Mouse (Mus musculus): ENCODE data around the gene Lats1. TPM values are rescaled to one million over a fixed set of nuclear protein-coding genes. Genes with fewer than 3 reads are reported as not detected.
"Not testable (repeated sequence)": the region's sequence is repeated elsewhere in the genome, so short reads cannot be mapped to it uniquely, and the experiment has no call there.

Gene Lats1
- polyA plus RNA-seq, 1 experiment from 2014 or later, result 7.3 TPM

DNA sequence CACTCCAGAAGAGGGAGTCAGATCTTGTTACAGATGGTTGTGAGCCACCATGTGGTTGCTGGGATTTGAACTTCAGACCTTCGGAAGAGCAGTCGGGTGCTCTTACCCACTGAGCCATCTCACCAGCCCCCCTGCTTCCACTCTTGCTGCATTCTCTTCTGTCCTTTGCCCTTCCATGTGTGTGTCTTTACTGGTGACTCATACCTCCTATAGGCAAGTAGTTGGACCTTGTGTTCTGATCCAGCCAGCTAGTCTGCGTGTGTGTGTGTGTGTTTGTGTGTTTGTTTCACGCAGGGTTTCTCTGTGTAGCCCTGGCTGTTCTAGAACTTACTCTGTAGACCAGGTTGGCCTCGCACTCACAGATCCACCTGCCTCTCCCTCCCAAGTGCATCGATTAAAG, 64.5 kb downstream of the Lats1 start:
- not testable (repeated sequence) for H3K27me3 ChIP-seq (ENCODE audit: low read depth, poor library complexity, severe bottlenecking); H3K4me1 ChIP-seq; H3K9me3 ChIP-seq (replicated peaks); H3K4me3 ChIP-seq; H3K27ac ChIP-seq; DNase-seq (ENCODE audit: low spot score)
- WGBS, result 100% methylated on average over 6 of the region's 6 CpGs
- H3K36me3 ChIP-seq, result peaks cover 83% of the 10 kb centered on the region

DNA sequence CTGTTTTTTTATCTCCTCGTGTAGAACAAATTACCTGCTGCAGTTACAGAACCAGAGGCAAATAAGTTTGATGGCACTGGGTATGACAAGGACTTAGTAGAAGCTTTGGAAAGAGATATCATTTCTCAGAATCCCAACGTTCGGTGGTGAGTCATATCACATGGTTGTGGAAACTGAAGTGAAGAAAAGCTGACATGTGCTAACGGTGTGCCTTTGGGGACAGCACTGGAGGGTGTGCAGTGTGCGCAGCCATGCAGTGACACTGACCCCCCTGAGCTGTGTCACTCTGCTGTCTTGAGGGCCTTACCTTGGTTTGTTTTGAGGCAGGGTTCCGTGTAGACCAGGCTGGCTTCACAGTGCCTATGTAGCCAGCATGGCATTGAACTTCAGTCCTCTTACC, 67.7 kb downstream of the Lats1 start:
- H3K36me3 ChIP-seq, result peaks cover 77% of the 10 kb centered on the region
- WGBS, result 91% methylated on average over 6 of the region's 6 CpGs
- H3K4me1 ChIP-seq, result no peaks in the 10 kb centered on the region
- H3K27ac ChIP-seq, result no peak overlapping the region
- no peak for DNase-seq (ENCODE audit: low spot score)
- H3K9me3 ChIP-seq (replicated peaks), result no peaks in the 10 kb centered on the region
- H3K27me3 ChIP-seq (ENCODE audit: low read depth, poor library complexity, severe bottlenecking), result no peaks in the 10 kb centered on the region
- H3K4me3 ChIP-seq, result no peak overlapping the region

DNA sequence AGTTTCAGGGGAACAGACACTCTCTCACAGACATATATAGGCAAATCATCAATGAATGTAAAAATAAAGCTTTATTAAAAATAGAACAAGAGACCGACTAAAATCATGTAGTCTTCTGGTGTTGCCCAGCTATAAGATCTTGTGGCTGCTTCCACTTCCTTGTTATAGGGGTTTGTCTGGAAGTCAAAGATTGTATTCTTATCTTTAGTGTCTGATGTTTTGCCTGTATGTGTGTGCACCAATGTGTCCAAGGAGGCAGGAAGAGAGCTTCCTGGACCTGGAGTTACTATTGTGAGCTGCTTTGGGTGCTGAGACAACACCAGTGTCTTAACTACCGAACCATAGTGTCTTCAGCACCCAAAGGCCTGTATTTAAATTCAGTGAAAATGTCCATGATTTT, 76.5 kb downstream of the Lats1 start:
- DNase-seq (ENCODE audit: low spot score), result no peak
- Histone ChIP-seq H3K36me3 (peaks cover 95% of the 10 kb centered on the region), H3K9me3 (replicated peaks) (no peaks in the 10 kb centered on the region), H3K4me3 (no peak overlapping the region), H3K4me1 (no peaks in the 10 kb centered on the region), H3K27ac (no peak overlapping the region), H3K27me3 (ENCODE audit: low read depth, poor library complexity, severe bottlenecking) (no peaks in the 10 kb centered on the region)
- 93% methylated on average over 2 of the region's 2 CpGs for WGBS

Other genes with a start within 250 kb of the Lats1 start
- 0.73 and 0.83 TPM in 2 replicates for gene Ulbp1, start 207.6 kb upstream of the Lats1 start, polyA plus RNA-seq (2016; fragmentation: Nextera tagmentation; extraction: Ambion mirVana)
- 1.4 and 1.6 TPM in 2 replicates for gene Lrp11, start 91.4 kb upstream of the Lats1 start, polyA plus RNA-seq (2016; fragmentation: Nextera tagmentation; extraction: Ambion mirVana)
- gene Nup43, start 13.7 kb upstream of the Lats1 start, polyA plus RNA-seq (2016; fragmentation: Nextera tagmentation; extraction: Ambion mirVana), result 93.2 and 102 TPM in 2 replicates
- 111 and 115 TPM in 2 replicates for gene Pcmt1, start 78 bp upstream of the Lats1 start, polyA plus RNA-seq (2016; fragmentation: Nextera tagmentation; extraction: Ambion mirVana)
- 70.2 and 71.5 TPM in 2 replicates for gene Katna1, start 44.8 kb downstream of the Lats1 start, polyA plus RNA-seq (2016; fragmentation: Nextera tagmentation; extraction: Ambion mirVana)
- gene Ginm1, start 111.6 kb downstream of the Lats1 start, polyA plus RNA-seq (2016; fragmentation: Nextera tagmentation; extraction: Ambion mirVana), result 47.3 and 49.3 TPM in 2 replicates
- 36.5 and 44.6 TPM in 2 replicates for gene Ppil4, start 111.7 kb downstream of the Lats1 start, polyA plus RNA-seq (2016; fragmentation: Nextera tagmentation; extraction: Ambion mirVana)
- not detected in 2 replicates for gene Zc3h12d, start 151.3 kb downstream of the Lats1 start, polyA plus RNA-seq (2016; fragmentation: Nextera tagmentation; extraction: Ambion mirVana)

Data from limb, embryonic 10.5 days (tissue).